Mouse (Mus musculus): Measurements from ENCODE around the gene Rpl21.

DNA sequence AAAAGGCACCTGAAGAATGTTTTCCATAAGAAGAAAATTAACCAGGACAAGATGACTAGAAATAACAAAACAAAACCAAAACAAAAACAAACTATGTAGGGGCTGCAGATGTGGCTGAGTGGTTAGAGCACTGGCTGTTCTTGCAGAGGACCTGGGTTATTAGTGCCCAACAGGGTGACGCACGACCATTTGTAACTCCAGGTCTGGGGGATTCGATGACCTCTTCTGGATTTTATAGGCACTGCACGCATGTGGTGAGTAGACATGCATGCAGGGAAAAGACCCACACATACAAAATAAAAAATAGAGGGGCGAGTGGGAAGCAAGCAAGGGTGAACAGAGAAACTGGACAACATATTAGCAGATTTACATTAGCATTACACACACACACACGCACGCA lies 50.4 kb downstream of the Rpl21 start:
- TF ChIP-seq CTCF (IDR thresholded peaks at IDR 0.05; ENCODE audit: control insufficient read depth, insufficient read depth, insufficient read length) (no peak), MYOG (IDR thresholded peaks at IDR 0.05; ENCODE audit: control insufficient read depth, extremely low read depth, insufficient read length) (no peak), MYOD1 (IDR thresholded peaks at IDR 0.05; ENCODE audit: control insufficient read depth, insufficient read length, low read depth) (no peak), MAX (IDR thresholded peaks at IDR 0.05) (no peak), CEBPB (IDR thresholded peaks at IDR 0.05; ENCODE audit: low read depth) (no peak), USF1 (IDR thresholded peaks at IDR 0.05; ENCODE audit: low read depth) (no peak), FOSL1 (IDR thresholded peaks at IDR 0.05; ENCODE audit: insufficient read depth, low read length, poor library complexity, severe bottlenecking) (no peak)

Data from C2C12 (cell line).